Mouse (Mus musculus) mature B cell (primary cell): ENCODE measurements around the gene Olfr251.
"Not testable (repeated sequence)": the region's sequence is repeated elsewhere in the genome, so short reads cannot be mapped to it uniquely, and the experiment has no call there.

Experiments
- in situ Hi-C: fragments of 300-500 bp; cut with MboI; formaldehyde crosslinking; loops from 2 replicates; pipeline ENCODE4 v1.14.3; 2019

Gene Olfr251

DNA sequence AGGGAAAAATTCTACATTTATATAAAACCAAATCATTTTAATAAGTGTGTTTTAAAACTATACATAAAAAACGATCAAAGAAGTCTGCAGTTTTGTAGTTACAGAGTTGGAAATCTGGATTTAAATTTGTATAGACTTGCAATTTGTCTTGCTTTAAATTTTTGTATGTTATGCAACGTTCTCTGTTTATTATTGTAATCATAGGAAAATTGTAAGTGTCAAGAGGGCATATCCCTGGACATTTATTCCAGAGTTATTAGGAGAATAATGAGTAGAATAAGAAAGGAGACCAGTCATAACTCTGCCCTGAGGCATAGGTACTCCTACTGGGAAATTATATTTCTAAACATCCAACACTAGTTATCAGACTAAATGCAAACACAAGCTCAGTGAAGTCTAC is at the start of gene Olfr251:
Olfr251 (plus strand) TSS at position 301 of the 400 bp plus-strand sequence.
- in situ Hi-C loops: no loop called here

DNA sequence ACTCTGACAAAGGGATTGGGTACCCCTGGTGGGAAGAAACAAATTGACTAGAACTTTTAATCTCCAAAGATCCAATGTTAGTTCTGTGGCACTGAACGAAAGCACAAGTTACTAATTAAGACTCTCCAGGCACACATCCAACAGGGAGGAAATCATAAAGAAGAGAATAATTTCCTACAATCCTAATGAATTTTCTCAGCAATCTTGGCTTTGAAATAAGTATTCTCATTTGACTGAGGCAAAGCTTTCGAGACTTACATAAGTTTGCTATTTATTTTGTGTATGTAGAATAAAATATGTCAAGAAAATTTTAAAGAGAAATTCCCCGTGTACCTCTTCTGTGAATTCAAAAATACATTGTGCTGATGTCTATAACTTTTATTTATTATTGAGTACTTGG is 48.1 kb upstream of the Olfr251 start, which contains the start of gene Olfr25:
Olfr25 (plus strand) TSS at position 301 of the 400 bp plus-strand sequence.
- in situ Hi-C loops: no loop called here

DNA sequence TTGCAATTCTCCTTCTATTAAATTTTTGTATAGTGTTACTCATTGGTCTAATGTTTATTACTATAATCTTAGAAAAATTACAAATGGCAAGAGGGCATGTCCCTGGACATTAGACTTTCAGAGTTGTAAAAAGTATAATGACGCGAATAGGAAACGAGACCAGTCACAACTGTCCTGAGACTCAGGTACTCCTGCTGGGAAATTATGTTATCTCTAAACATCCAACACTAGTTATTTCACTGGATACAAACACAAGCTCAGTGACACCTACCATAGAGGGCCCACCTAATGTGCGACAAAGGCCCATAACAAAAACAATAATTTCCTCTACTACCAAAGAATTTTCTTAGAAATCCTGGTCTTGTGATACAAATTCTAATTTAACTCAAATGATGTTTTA is 28.8 kb upstream of the Olfr251 start, which contains the start of gene Olfr898:
Olfr898 (plus strand) TSS at position 301 of the 400 bp plus-strand sequence.
- in situ Hi-C loops: no loop called here

DNA sequence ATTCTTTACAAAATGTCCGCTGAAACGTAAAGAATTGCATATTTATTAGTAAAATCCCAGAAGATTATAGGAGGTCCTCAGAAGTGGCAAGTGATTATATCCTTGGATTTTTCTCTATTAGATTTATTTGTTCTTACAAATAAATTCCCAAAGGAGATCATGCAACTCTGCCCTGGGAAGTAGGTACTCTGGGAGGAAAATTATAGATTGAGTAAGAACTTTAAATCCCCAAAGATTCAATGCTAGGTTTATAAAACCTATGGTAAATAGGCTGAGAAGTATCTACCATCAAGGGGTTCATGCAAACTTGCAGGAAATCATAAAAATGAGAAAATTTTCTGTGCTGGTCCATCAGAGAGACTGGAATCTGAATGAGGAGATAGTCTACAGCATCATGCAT is 10.3 kb upstream of the Olfr251 start, which contains the start of gene Olfr250:
Olfr250 (plus strand) TSS at position 301 of the 400 bp plus-strand sequence.
- in situ Hi-C loops: no loop called here

DNA sequence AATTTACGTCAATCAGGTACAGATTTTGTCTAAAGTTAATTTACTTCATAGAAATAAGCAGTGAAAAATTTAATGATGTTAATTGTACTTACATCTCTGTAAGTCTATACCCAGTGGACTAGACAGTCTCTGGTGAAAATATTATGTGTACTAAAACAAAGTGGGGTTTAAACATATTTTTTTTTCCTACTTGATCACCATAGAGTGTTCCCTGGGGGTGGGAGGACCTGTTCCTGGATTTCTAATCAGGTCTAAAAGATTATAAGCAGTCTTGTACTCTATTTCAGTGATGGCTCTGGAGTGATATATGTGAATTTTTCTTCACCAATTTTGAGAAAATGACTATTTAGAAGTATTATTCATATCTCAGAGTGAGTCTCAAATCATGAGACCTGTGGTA is 24.5 kb downstream of the Olfr251 start, which contains the start of gene Olfr147:
Olfr147 (plus strand) TSS at position 301 of the 400 bp plus-strand sequence.
- in situ Hi-C loops: no loop called here

DNA sequence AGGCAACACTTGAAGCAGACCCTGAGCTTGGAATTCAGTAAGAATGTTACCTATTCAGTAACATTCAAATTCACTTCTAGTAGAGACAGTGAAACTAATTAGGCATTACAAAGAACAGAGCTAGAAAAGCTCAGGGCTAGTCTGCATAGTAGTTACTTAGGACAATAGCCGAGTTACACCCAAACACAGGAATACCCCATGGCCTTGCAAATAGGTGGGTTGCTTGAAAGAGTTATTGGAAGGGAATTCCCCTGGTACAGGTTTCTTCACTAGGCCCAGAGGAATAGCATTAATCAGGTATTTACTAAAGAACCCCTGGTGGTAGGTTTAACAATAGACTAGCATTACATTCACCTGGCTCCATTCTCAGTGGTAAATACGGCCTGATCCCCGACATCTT is 30.6 kb downstream of the Olfr251 start:
- in situ Hi-C loops: not testable (repeated sequence)

DNA sequence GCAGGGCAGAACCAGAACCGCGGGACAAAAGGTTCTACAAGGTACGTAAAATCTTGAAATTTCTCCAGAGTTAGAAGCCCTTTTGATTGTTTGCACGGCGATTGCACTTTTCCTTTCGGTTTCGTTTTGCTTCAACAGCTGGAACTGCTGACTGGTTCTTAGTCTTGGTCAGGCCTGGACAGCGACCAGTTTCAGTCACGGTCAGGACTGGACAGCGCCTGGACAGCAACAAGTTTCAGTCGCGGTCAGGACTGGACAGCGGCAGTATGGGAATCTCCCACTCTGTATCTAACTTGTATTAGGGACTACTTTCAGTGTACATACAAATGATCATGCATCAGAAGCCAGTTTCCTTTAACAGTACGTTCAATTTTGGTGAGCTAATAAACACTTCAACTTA is 36.6 kb downstream of the Olfr251 start:
- in situ Hi-C loops: not testable (repeated sequence)

DNA sequence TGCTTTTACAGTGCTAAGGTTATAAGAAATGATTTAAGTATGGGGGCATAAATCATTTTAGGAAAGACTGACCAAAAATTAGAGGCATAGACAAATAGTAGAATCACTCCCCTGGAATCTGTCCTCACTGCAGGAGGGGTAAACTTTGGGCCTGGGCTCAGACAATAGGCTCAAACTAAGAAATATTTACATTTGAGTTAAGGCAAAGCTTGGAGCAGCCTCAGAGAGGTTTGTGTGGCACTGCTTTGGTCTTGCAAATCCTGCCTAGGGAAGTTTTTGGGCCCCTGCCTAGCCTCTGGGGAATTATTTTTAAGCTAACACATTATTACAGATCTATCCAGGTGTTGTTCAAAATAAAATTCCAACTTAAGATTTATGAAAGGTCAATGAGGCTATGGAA is 46.9 kb downstream of the Olfr251 start:
- in situ Hi-C loops: no loop called here

DNA sequence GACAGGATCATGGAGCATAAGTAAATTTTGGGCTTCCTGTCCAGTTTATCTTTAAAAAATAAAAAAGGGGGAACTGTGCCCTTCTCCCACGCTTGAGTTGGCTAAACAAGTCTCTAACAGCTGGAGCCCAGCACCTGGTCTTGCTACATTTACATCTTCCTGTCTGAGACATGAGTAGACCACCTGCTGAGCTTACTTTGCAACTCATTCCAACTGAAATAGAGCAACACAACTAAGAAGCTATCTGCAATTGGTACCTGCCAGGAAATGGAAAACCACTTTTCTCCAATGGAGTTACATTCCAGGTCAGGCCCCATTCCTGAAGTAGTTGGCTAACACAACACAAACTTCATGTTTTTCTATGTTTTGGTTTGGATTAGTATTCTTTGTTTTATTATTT is 50.1 kb downstream of the Olfr251 start:
- in situ Hi-C loops: no loop called here

DNA sequence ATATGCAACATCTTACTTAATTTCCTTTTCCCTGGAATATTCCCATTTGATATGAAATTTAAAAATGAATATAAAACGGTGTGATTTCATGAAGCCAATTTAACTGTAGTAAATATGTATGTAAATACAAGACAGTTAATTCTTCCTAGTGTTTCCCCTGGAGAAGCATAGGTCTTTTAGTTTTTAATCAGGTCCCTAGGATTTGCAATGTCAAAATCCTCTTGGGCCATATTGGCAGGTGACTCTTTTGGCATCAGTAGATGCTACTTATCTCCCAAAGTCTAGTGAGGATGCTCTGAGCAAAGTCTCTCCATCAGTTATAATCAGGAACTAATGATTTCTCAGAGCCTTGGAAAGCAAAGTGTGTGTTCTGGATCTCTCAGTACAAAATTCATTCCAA is 52.3 kb downstream of the Olfr251 start, which contains the start of gene Olfr901:
Olfr901 (plus strand) TSS at position 301 of the 400 bp plus-strand sequence.
- in situ Hi-C loops: no loop called here
